Mouse (Mus musculus) kidney, adult 8-10 months (tissue): ENCODE results near the gene Adgrb3.
"Not testable (repeated sequence)": the region's sequence is repeated elsewhere in the genome, so short reads cannot be mapped to it uniquely, and the experiment has no call there.

Source experiments
- DNase-seq, 2 experiments: peaks; one replicate each; pipeline ENCODE4 v3.0.0; 2022

The Adgrb3 gene

GRCm38 (mm10) chr1:25504313-25504712 is 325.2 kb downstream of the Adgrb3 start:
- DNase-seq: no peak

- DNase-seq: no peak
These were observed 326.0 kb downstream of the Adgrb3 start for GRCm38 (mm10) chr1:25503524-25503923.

GRCm38 (mm10) chr1:25495202-25495914 is 334.1 kb downstream of the Adgrb3 start:
- DNase-seq: no peak

- no peak for DNase-seq
These were observed 338.0 kb downstream of the Adgrb3 start for GRCm38 (mm10) chr1:25491503-25491902.

GRCm38 (mm10) chr1:25490174-25490573 is 339.3 kb downstream of the Adgrb3 start:
- DNase-seq: no peak

- no peak for DNase-seq
These were observed 353.8 kb downstream of the Adgrb3 start for GRCm38 (mm10) chr1:25475699-25476098.

GRCm38 (mm10) chr1:25474469-25474868 is 355.0 kb downstream of the Adgrb3 start:
- DNase-seq: no peak

GRCm38 (mm10) chr1:25471612-25472011 is 357.9 kb downstream of the Adgrb3 start:
- not testable (repeated sequence) for DNase-seq

- DNase-seq: no peak
These were observed 366.9 kb downstream of the Adgrb3 start for GRCm38 (mm10) chr1:25462612-25463011.

GRCm38 (mm10) chr1:25435506-25435905 is 394.0 kb downstream of the Adgrb3 start:
- no peak for DNase-seq

- DNase-seq: no peak
These were observed 399.2 kb downstream of the Adgrb3 start for GRCm38 (mm10) chr1:25430219-25430862.

- no peak for DNase-seq
These were observed 408.8 kb downstream of the Adgrb3 start for GRCm38 (mm10) chr1:25420701-25421100.

- no peak for DNase-seq
These were observed 410.1 kb downstream of the Adgrb3 start for GRCm38 (mm10) chr1:25419378-25419777.

- no peak for DNase-seq
These were observed 414.4 kb downstream of the Adgrb3 start for GRCm38 (mm10) chr1:25415084-25415483.

- no peak for DNase-seq
These were observed 465.3 kb downstream of the Adgrb3 start for GRCm38 (mm10) chr1:25364186-25364585.

- no peak for DNase-seq
These were observed 471.0 kb downstream of the Adgrb3 start for GRCm38 (mm10) chr1:25358554-25358953.

- DNase-seq: no peak
These were observed 474.0 kb downstream of the Adgrb3 start for GRCm38 (mm10) chr1:25355486-25355885.

- no peak for DNase-seq
These were observed 484.6 kb downstream of the Adgrb3 start for GRCm38 (mm10) chr1:25344876-25345275.

GRCm38 (mm10) chr1:25325406-25325805 is 504.1 kb downstream of the Adgrb3 start:
- DNase-seq: no peak

- no peak for DNase-seq
These were observed 512.4 kb downstream of the Adgrb3 start for GRCm38 (mm10) chr1:25317142-25317541.

GRCm38 (mm10) chr1:25312344-25312743 is 517.2 kb downstream of the Adgrb3 start:
- no peak for DNase-seq

GRCm38 (mm10) chr1:25310066-25310465 is 519.4 kb downstream of the Adgrb3 start:
- no peak for DNase-seq

- DNase-seq: no peak
These were observed 548.0 kb downstream of the Adgrb3 start for GRCm38 (mm10) chr1:25281471-25281870.

GRCm38 (mm10) chr1:25250562-25250961 is 578.9 kb downstream of the Adgrb3 start:
- DNase-seq: no peak

- no peak for DNase-seq
These were observed 587.1 kb downstream of the Adgrb3 start for GRCm38 (mm10) chr1:25242436-25242835.
